Mouse (Mus musculus) adrenal gland, adult 18-20 months (tissue): ENCODE results near the gene Dgki. TPM values are rescaled to one million over a fixed set of nuclear protein-coding genes. Genes with fewer than 3 reads are reported as not detected.

Experiments used
- DNase-seq, 2 experiments: peaks; one replicate each; pipeline ENCODE4 v3.0.0; 2021 to 2022; ENCODE audit warnings: low spot score in 2 of 2
- total RNA-seq, 2 experiments: library from RNA; stranded (reverse); gene quantifications; 1 replicate in 1 of 2; 2 replicates in 1 of 2; pipeline ENCODE4 v1.2.3; 2021

Dgki gene
- total RNA-seq, 2 experiments from 2014 or later: 1.8 to 3.4 TPM

DNA sequence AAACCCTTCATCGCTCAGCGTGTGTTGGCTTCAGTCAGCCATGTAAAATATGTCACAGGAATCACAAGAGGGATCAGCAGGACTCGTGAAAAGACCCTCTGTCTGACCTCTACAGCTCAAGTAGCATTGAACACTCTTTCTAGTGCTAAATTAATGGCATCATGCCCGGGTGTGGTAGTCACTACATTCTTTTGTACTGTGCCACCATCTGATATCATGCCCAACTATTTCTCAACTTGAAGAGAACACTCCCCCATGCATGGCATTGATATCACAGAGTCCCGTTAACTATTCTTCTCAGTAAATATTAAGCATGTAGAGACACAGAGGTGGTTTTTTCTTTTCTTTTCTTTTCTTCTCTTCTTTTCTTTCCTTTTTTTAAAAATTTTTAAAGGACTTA lies 424.1 kb downstream of the Dgki start:
- no peak for DNase-seq

- no peak for DNase-seq
Measured at GRCm38 (mm10) chr6:36872876-36873275, 427.1 kb downstream of the Dgki start.

DNA sequence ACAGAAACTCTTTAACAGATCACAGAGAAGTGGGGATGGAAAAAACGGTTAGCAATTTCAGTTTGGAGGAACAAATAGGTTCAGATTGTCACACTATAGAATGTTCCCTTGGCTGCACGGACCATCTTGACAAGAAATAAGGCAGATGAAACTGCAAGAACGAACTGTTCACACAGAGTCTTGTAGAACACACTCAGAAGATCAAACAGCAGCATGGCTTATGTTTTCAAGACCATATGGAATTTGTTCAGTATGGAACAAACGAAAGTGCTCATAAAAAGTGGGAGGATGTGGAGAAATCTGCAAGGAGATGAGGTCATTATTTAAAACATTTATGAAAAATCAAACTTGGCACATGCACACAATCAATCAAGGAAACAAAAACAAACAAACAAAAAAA lies 431.8 kb downstream of the Dgki start:
- DNase-seq: no peak

- no peak for DNase-seq
Measured at GRCm38 (mm10) chr6:36858258-36859041, 441.5 kb downstream of the Dgki start.

GRCm38 (mm10) chr6:36857627-36858257 lies 442.2 kb downstream of the Dgki start:
- DNase-seq: no peak

DNA sequence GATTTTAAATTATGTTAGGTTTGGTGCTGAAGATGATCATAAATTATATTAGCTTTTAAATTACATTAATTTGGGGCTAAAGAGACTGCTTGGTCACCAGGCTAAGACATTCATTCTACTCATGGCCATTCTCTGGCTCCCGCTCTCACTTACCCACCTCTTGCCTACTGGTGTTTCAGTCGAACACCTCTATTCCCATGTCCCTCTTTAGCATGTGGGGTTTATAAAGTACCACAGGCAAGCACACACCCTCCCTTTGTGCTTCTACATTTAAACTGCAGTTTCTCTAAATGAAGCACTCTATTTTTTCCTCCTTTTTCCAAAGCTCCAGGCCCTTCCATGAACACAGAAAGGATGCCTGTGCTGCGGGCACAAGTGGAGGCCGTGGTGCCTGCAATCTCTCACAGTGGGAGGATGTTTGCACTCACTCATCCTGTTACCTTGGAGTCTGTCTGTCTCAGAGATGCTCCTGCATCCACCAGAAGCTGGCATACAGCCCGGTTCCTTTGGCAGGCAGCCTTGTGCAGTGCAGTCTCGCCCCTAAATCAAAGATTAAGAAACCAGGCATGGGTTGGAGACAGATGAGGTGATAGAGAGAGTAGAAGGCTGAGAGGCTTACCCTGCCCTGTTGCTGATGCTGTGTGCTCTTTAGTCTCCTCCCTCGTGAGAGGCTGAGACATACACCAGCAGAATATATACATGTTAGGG lies 449.4 kb downstream of the Dgki start:
- peak; percentile 30 to 49 for DNase-seq

DNA sequence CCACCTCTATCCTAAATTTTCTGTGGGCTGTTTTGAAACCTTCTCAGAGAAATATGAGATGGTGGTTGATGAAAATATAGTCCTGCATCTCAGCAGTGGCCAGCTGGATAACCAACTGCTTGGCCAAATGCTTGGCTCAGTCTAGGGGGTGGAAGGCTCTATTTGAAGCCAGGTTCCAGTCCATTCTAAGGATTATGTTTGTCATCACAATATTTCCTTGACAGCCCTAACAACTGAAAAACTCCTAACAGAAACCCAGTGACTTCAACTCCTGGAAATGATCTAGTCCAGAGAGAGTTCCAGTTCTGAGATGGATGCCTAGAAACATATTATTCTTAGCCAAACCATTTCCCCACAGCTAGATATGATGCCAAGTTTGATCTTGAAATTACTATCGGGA lies 454.7 kb downstream of the Dgki start:
- no peak for DNase-seq

DNA sequence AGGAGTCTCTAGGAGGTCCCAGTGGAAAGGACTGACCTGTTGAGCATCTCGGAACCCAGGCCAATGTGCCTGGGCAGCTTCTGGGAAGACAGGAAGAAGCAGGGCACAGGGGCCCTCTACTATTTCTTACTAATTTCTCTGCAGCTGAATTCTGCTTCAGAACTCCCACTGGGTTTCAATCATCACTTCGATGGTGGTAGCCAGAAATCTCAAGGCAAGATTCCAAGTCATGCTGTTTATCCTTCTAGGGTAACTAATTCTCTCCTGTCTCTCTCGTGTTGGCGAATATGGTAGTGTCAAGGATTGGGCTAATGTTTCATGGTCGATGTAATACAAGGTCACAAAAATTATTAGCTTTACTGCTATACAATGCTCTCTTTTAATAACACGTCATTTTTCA lies 455.7 kb downstream of the Dgki start:
- no peak for DNase-seq

DNA sequence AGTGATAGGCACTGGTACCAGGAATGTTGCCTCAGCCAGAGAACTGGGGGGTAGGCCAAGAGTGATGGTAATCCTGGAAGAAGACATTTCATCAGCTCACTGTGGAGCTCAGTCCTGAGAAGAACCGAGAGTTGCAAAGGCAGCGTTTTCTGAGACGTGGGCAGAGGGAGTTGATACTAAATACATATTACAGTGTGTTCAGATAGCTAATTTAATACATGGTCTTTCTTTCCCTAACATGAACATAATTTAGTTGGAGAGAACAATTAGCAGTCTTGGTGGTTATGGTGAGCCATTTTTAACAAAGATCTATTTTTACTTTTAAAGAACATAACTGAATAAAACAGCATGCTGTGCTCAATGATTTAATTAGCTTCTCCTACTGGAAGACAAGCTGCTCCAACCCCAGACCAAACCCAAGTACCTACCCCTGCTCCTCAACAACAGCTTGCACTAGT lies 456.9 kb downstream of the Dgki start:
- no peak for DNase-seq

DNA sequence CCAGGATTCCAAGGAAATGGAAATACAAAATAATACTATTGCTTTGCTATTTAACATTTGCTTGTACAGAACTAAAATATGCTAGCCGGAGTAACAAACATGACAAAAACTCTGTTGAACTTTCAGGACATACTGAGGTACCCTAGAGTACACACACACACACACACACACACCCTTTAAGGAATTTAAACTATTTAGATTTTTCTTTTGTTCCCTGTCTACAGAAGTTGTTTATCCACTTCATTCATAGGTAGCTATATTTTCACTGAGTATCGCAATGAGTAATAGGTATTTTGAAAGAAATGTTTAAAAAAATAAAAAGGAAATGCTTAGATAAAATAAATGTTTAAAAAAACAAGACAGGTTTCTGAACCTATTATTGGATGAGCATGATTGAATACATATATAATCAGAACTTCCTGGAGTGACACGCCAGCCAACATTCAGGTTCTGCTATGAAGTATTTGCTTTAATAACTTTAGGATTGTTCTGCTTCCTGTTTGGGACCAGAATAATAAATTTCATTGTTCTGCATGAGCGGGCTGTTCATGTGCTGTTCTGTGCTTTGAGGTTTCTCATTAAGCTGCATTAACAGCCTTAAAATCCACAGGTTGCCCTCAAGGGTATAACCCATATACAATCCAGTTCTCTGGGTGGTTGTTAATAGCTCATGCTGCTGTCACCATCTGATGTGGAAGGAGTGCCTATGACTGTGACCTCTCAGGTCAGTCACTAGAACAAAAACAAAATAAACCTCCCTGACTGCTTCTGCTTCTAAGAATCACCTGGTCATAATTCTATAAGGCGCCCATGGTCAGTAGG lies 457.7 kb downstream of the Dgki start:
- no peak for DNase-seq

GRCm38 (mm10) chr6:36841701-36842100 lies 458.3 kb downstream of the Dgki start:
- no peak for DNase-seq

GRCm38 (mm10) chr6:36841174-36841573 lies 458.8 kb downstream of the Dgki start:
- no peak for DNase-seq

GRCm38 (mm10) chr6:36838747-36839146 lies 461.2 kb downstream of the Dgki start:
- no peak for DNase-seq

DNA sequence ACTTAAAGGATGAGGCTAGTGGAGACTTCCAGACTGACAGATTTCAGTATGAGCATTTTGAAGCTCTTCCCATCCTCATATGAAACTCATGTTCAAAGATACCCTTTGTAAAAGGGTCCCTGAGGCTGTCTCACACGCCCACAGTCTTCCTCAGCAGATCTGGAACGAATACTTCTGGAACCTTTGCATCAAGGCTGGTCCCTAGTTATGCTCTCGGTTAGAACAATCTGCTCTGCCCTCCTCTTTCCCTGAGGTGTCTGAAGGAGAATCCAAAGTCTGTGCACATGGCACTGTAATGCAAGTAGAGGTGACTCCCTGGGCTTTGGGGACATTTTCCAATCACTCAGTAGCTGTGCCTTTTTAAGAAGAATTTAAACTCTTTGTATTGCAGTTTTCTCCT lies 464.6 kb downstream of the Dgki start:
- DNase-seq: no peak

DNA sequence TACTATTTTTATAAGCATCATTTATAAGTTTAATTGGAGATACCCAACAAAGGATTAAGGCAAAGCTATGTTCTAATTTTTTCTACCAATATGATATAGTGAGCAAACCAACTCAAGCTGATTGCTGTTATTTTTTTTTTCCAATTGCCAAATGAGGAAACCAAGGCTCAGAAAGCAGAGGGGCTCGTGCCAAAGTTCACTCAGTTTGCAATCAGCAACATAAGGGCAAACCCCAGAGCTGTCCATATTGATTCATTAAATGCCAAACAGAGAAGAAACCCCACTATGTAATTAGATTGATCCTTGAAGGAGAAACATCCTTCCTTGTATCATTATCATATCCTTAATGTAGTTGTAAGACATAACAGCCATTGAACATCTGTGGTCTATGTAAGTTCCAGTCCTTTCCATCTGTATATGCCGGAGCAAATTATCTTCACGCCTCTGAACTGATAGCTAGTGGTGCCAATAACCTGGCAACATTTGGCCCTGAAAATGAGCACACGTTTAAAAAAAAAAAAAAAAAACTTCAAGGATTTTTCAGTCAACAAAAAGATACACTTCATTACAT lies 465.2 kb downstream of the Dgki start:
- no peak for DNase-seq

- DNase-seq: no peak
Measured at GRCm38 (mm10) chr6:36832681-36833080, 467.3 kb downstream of the Dgki start.

- no peak for DNase-seq
Measured at GRCm38 (mm10) chr6:36832207-36832606, 467.8 kb downstream of the Dgki start.

DNA sequence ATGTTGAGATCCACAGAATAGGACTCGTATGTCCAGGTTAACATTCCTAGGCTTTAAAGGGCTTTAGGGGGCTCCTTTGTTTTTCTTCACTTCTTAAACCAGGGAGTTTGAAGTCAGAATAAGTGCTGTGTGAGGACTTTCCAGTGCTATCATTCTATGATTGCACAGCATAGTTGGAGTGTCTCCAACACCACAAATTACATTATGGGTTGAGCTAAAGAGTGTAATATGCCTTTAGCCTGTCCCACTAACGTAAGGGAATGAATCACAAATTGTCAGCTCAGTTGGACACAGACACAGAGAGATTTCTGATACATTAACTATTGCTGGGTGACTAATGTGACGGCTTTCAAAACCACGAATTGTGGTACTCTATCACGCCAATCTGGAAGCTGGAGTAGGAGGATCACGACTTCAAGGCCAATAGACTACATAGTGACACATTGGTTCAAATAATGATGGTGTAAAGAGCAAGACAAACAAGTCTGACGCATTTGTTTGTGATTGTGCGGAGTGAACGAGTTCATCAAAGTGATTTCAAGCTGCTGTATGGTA lies 469.5 kb downstream of the Dgki start:
- DNase-seq: no peak

DNA sequence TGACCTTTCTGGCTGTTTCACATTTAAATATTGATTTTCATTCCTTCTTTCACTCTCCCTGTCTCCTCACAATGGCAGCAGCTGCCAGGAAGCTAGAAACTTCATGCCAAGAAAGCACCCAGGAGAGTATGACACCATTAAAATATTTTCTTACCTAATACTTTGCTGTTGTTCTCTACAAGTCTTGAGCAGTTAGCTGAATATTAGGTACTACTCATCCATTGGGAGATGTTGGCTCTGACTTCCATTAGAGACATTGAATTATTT lies 480.3 kb downstream of the Dgki start:
- DNase-seq: no peak

DNA sequence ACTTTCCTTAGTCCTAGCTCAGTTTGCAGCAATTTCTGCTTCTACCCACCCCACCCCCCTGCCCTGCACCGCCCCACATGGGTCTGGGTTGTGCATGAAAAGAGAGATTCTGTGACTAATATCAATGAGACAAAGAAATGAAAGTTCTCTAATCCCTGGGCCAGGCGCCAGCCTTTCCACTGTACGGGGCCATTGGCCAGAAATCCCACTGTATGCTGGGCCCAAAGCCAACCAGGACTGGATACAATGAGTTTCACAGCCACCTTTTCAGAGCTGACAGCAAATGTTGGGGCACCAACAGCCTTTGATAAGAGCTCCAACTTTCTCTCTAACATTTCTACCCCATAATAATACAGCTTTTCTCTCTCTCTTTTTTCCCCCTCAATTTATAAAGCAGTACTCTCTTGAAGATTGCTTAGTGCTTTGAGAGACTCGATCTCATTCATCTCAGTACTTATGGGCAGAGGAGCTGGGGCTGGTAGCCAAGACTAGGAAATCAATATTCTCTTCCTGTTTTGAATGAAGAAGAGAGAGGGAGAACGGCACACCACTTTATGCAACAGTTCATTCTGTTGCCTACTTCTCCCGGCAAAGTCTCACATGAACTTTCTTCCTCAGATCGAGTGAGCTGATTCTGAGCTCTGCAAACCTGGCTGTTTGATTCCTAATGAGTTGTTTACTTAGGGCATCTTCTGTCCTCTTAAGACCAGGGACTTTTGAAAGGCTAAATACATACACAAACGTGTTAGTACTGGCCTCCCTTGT lies 480.8 kb downstream of the Dgki start:
- DNase-seq: no peak
